Mouse (Mus musculus): ENCODE results near the gene Eng. TPM values are rescaled to one million over a fixed set of nuclear protein-coding genes. Genes with fewer than 3 reads are reported as not detected.

Eng gene
- polyA plus RNA-seq, 1 experiment = 1.6 TPM

GRCm38 (mm10) chr2:32658873-32659272, 12.5 kb downstream of the Eng start:
- Histone ChIP-seq H3K36me3 (ENCODE audit: control insufficient read depth, insufficient read depth) (no peaks in the 10 kb centered on the region), H3K4me3 (no peak overlapping the region), H3K4me2 (ENCODE audit: low read depth) (no peak overlapping the region), H3K27me3 (ENCODE audit: control insufficient read depth, insufficient read depth, insufficient read length) (no peaks in the 10 kb centered on the region), H3ac (ENCODE audit: control insufficient read depth, insufficient read length) (no peak overlapping the region), H3K79me2 (ENCODE audit: control insufficient read depth, insufficient read depth) (no peaks in the 10 kb centered on the region)
- TF ChIP-seq TCF12 (IDR thresholded peaks at IDR 0.05; ENCODE audit: insufficient read depth, poor library complexity, severe bottlenecking) (no peak), MAX (IDR thresholded peaks at IDR 0.05; ENCODE audit: low read depth) (no peak), POLR2AphosphoS2 (IDR thresholded peaks at IDR 0.05; ENCODE audit: insufficient read length, low read depth) (no peak), SRF (IDR thresholded peaks at IDR 0.05; ENCODE audit: control insufficient read depth, insufficient read length, low read depth) (no peak), CEBPB (IDR thresholded peaks at IDR 0.05; ENCODE audit: insufficient read depth, poor library complexity, severe bottlenecking) (no peak), E2F4 (IDR thresholded peaks at IDR 0.05; ENCODE audit: insufficient read depth) (no peak), REST (IDR thresholded peaks at IDR 0.05; ENCODE audit: insufficient read depth, insufficient read length) (no peak), USF1 (IDR thresholded peaks at IDR 0.05; ENCODE audit: low read depth) (no peak), POLR2A (IDR thresholded peaks at IDR 0.05; ENCODE audit: insufficient read length, low read depth) (no peak), MYOG (IDR thresholded peaks at IDR 0.05; ENCODE audit: control insufficient read depth in 1 of 3, insufficient read depth in 1 of 3, insufficient read length in 2 of 3, low read depth in 2 of 3) (no peak), TCF3 (IDR thresholded peaks at IDR 0.05; ENCODE audit: insufficient read length, low read depth) (no peak), MYOD1 (IDR thresholded peaks at IDR 0.05; ENCODE audit: control insufficient read depth in 1 of 3, insufficient read length in 2 of 3, low read depth in 2 of 3) (no peak)

GRCm38 (mm10) chr2:32661509-32662107, 15.2 kb downstream of the Eng start:
- H3ac ChIP-seq (ENCODE audit: control insufficient read depth, insufficient read length) = no peak overlapping the region
- H3K79me2 ChIP-seq (ENCODE audit: control insufficient read depth, insufficient read depth) = no peaks in the 10 kb centered on the region

GRCm38 (mm10) chr2:32662291-32662690, 15.9 kb downstream of the Eng start:
- TF ChIP-seq CEBPB (IDR thresholded peaks at IDR 0.05; ENCODE audit: insufficient read depth, poor library complexity, severe bottlenecking) (no peak), POLR2AphosphoS2 (IDR thresholded peaks at IDR 0.05; ENCODE audit: insufficient read length, low read depth) (no peak), E2F4 (IDR thresholded peaks at IDR 0.05; ENCODE audit: insufficient read depth) (no peak), MAX (IDR thresholded peaks at IDR 0.05; ENCODE audit: low read depth) (no peak), SRF (IDR thresholded peaks at IDR 0.05; ENCODE audit: control insufficient read depth, insufficient read length, low read depth) (no peak), REST (IDR thresholded peaks at IDR 0.05; ENCODE audit: insufficient read depth, insufficient read length) (no peak), MYOG (IDR thresholded peaks at IDR 0.05; ENCODE audit: control insufficient read depth in 1 of 3, insufficient read depth in 1 of 3, insufficient read length in 2 of 3, low read depth in 2 of 3) (no peak), MYOD1 (IDR thresholded peaks at IDR 0.05; ENCODE audit: control insufficient read depth in 1 of 3, insufficient read length in 2 of 3, low read depth in 2 of 3) (no peak), USF1 (IDR thresholded peaks at IDR 0.05; ENCODE audit: low read depth) (no peak), TCF3 (IDR thresholded peaks at IDR 0.05; ENCODE audit: insufficient read length, low read depth) (no peak), POLR2A (IDR thresholded peaks at IDR 0.05; ENCODE audit: insufficient read length, low read depth) (no peak), TCF12 (IDR thresholded peaks at IDR 0.05; ENCODE audit: insufficient read depth, poor library complexity, severe bottlenecking) (no peak)
- Histone ChIP-seq H3K4me2 (ENCODE audit: low read depth) (no peak overlapping the region), H3K36me3 (ENCODE audit: control insufficient read depth, insufficient read depth) (no peaks in the 10 kb centered on the region)

More at GRCm38 (mm10) chr2:32661509-32662107, 15.2 kb downstream of the Eng start:
- Histone ChIP-seq H3K4me3 (no peak overlapping the region), H3K27me3 (ENCODE audit: control insufficient read depth, insufficient read depth, insufficient read length) (no peaks in the 10 kb centered on the region), H3K36me3 (ENCODE audit: control insufficient read depth, insufficient read depth) (no peaks in the 10 kb centered on the region), H3K4me2 (ENCODE audit: low read depth) (no peak overlapping the region)
- TF ChIP-seq USF1 (IDR thresholded peaks at IDR 0.05; ENCODE audit: low read depth) (no peak), MAX (IDR thresholded peaks at IDR 0.05; ENCODE audit: low read depth) (no peak), MYOD1 (IDR thresholded peaks at IDR 0.05; ENCODE audit: control insufficient read depth in 1 of 3, insufficient read length in 2 of 3, low read depth in 2 of 3) (no peak), POLR2A (IDR thresholded peaks at IDR 0.05; ENCODE audit: insufficient read length, low read depth) (no peak), REST (IDR thresholded peaks at IDR 0.05; ENCODE audit: insufficient read depth, insufficient read length) (no peak), E2F4 (IDR thresholded peaks at IDR 0.05; ENCODE audit: insufficient read depth) (no peak), TCF12 (IDR thresholded peaks at IDR 0.05; ENCODE audit: insufficient read depth, poor library complexity, severe bottlenecking) (no peak), CEBPB (IDR thresholded peaks at IDR 0.05; ENCODE audit: insufficient read depth, poor library complexity, severe bottlenecking) (no peak), POLR2AphosphoS2 (IDR thresholded peaks at IDR 0.05; ENCODE audit: insufficient read length, low read depth) (no peak), MYOG (IDR thresholded peaks at IDR 0.05; ENCODE audit: control insufficient read depth in 1 of 3, insufficient read depth in 1 of 3, insufficient read length in 2 of 3, low read depth in 2 of 3) (no peak), SRF (IDR thresholded peaks at IDR 0.05; ENCODE audit: control insufficient read depth, insufficient read length, low read depth) (no peak), TCF3 (IDR thresholded peaks at IDR 0.05; ENCODE audit: insufficient read length, low read depth) (no peak)

GRCm38 (mm10) chr2:32665345-32665744, 18.9 kb downstream of the Eng start:
- H3K4me2 ChIP-seq (ENCODE audit: low read depth) = no peak overlapping the region
- no peaks in the 10 kb centered on the region for H3K36me3 ChIP-seq (ENCODE audit: control insufficient read depth, insufficient read depth)
- H3K79me2 ChIP-seq (ENCODE audit: control insufficient read depth, insufficient read depth) = no peaks in the 10 kb centered on the region
- no peak overlapping the region for H3ac ChIP-seq (ENCODE audit: control insufficient read depth, insufficient read length)
- TF ChIP-seq POLR2A (IDR thresholded peaks at IDR 0.05; ENCODE audit: insufficient read length, low read depth) (no peak), REST (IDR thresholded peaks at IDR 0.05; ENCODE audit: insufficient read depth, insufficient read length) (no peak), MYOD1 (IDR thresholded peaks at IDR 0.05; ENCODE audit: control insufficient read depth in 1 of 3, insufficient read length in 2 of 3, low read depth in 2 of 3) (no peak), CEBPB (IDR thresholded peaks at IDR 0.05; ENCODE audit: insufficient read depth, poor library complexity, severe bottlenecking) (no peak), MYOG (IDR thresholded peaks at IDR 0.05; ENCODE audit: control insufficient read depth in 1 of 3, insufficient read depth in 1 of 3, insufficient read length in 2 of 3, low read depth in 2 of 3) (no peak), TCF3 (IDR thresholded peaks at IDR 0.05; ENCODE audit: insufficient read length, low read depth) (no peak)
- no peak overlapping the region for H3K4me3 ChIP-seq
- no peaks in the 10 kb centered on the region for H3K27me3 ChIP-seq (ENCODE audit: control insufficient read depth, insufficient read depth, insufficient read length)

More at GRCm38 (mm10) chr2:32662291-32662690, 15.9 kb downstream of the Eng start:
- H3K4me3 ChIP-seq = no peak overlapping the region
- H3ac ChIP-seq (ENCODE audit: control insufficient read depth, insufficient read length) = no peak overlapping the region
- H3K27me3 ChIP-seq (ENCODE audit: control insufficient read depth, insufficient read depth, insufficient read length) = no peaks in the 10 kb centered on the region
- H3K79me2 ChIP-seq (ENCODE audit: control insufficient read depth, insufficient read depth) = no peaks in the 10 kb centered on the region
